Mouse (Mus musculus) midbrain, embryonic 10.5 days (tissue): ENCODE measurements around the gene Amz1. TPM values are rescaled to one million over a fixed set of nuclear protein-coding genes. Genes with fewer than 3 reads are reported as not detected.

ENCODE experiments used
- DNase-seq: peaks from one replicate; pipeline ENCODE4 v3.0.0-alpha.2; 2017; ENCODE audit warnings: low spot score
- H3K27ac ChIP-seq: fragments of 300-500 bp; sonication (generic); replicated peaks from 2 replicates; pipeline ENCODE4 v1.5.1; 2016; ENCODE audit warnings: mild to moderate bottlenecking
- H3K27me3 ChIP-seq: fragments of 300-500 bp; sonication (generic); 2 replicates; pipeline ENCODE4 v1.6.1; 2016; ENCODE audit warnings: low read depth, mild to moderate bottlenecking; ENCODE audit not compliant: poor library complexity, severe bottlenecking
- H3K36me3 ChIP-seq: fragments of 300-500 bp; sonication (generic); 2 replicates; pipeline ENCODE4 v1.6.1; 2016; ENCODE audit warnings: mild to moderate bottlenecking, moderate library complexity
- H3K4me1 ChIP-seq: fragments of 300-500 bp; sonication (generic); 2 replicates; pipeline ENCODE4 v1.6.1; 2016
- H3K4me3 ChIP-seq: fragments of 300-500 bp; sonication (generic); 2 replicates; pipeline ENCODE4 v1.5.1; 2016; ENCODE audit warnings: mild to moderate bottlenecking, moderate library complexity
- H3K9me3 ChIP-seq: fragments of 300-500 bp; sonication (generic); replicated peaks from 2 replicates; pipeline ENCODE4 v1.6.1; 2016; ENCODE audit warnings: mild to moderate bottlenecking
- WGBS: fragments of 180-500 bp; shearing (Covaris S2); methylation state at CpG from one replicate; pipeline ENCODE4 v1.1.7; 2016; 5-methylcytosine and 5-hydroxymethylcytosine counted together
- polyA plus RNA-seq: library from polyadenylated mRNA; unstranded; fragments of >200 nt; fragmentation: Nextera tagmentation; extraction: Ambion mirVana; gene quantifications from 2 replicates; pipeline ENCODE4 v1.2.1, GENCODE M21; 2016

The Amz1 gene
- polyA plus RNA-seq, 1 experiment from 2014 or later = 0.78 TPM

DNA sequence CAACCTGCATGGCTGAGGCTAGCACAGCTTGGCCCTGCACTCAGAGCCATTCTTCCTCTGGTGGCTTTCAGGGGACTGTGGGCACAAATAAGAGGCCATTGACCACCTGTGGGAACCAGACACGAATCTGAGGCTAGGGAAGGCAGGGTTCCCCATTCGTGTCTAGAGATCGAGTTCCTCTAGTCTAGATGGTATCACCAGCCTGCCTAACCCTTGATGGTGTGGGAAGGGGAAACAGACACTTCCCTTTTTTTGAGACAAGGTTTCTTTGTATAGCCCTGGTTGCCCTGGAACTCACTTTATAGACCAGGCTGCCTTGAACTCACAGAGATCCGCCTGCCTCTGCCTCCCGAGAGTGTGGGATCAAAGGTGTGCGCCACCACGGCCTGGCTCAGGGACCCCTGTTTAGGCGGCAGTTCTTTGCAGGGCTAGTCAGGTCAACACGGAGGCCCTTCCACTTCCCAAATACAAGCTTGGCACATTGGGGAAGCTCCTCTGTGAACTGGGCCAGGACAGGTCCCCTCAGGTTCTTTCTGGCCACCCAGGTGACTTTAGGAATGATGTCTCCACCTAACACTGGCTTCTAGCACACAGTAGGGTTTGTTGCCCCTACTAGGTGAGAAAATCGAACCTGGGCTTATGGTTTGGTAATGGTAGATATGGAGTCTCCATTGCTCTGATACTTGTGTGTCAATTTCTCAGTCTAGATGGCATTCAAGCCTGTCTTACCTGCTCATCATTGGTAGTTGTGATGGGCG lies 7.3 kb downstream of the Amz1 start:
- Histone ChIP-seq H3K27ac (no peak overlapping the region), H3K9me3 (peaks cover 1% of the 10 kb centered on the region; the same call in 1 of the 2 replicates), H3K4me3 (no peak overlapping the region), H3K27me3 (peaks cover 23% of the 10 kb centered on the region), H3K4me1 (peaks cover 12% of the 10 kb centered on the region), H3K36me3 (no peaks in the 10 kb centered on the region)
- no peak for DNase-seq
- 90% methylated on average over 11 of the region's 11 CpGs for WGBS

- no peak for DNase-seq
- Histone ChIP-seq H3K4me1 (peaks cover 13% of the 10 kb centered on the region), H3K27ac (no peak overlapping the region), H3K27me3 (peaks cover 33% of the 10 kb centered on the region), H3K4me3 (no peak overlapping the region), H3K9me3 (peaks cover 5% of the 10 kb centered on the region; the same call in 1 of the 2 replicates), H3K36me3 (no peaks in the 10 kb centered on the region)
- 69% methylated on average over 4 of the region's 4 CpGs for WGBS
Measured at GRCm38 (mm10) chr5:140732195-140732594, 8.3 kb downstream of the Amz1 start.

GRCm38 (mm10) chr5:140733336-140733735 lies 9.4 kb downstream of the Amz1 start:
- Histone ChIP-seq H3K27ac (no peak overlapping the region), H3K36me3 (no peaks in the 10 kb centered on the region), H3K9me3 (peaks cover 5% of the 10 kb centered on the region; the same call in 1 of the 2 replicates), H3K4me1 (peaks cover 13% of the 10 kb centered on the region), H3K4me3 (no peak overlapping the region), H3K27me3 (peaks cover 38% of the 10 kb centered on the region)
- no peak for DNase-seq
- 84% methylated on average over 3 of the region's 3 CpGs for WGBS

DNA sequence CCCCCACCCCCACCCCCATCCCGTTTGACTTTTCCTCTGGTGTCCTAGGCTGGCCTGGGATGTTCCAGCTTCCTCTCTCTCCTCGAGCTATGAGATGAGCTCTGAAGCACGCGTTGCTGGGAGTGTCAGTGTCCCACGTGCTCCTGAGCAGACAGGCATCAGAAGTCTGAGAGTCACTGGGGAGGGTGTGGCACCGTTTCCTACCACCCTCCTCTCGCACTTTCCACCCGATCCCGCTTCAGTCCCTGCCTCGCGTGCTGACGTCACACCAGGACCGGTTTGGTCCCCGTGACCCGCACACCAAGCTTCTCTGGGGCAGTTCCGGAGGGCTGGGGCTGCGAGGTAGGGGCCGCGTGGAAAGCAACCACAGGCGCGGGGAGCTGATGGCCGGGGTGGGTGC lies 11.4 kb downstream of the Amz1 start:
- peak; percentile 40 for DNase-seq
- Histone ChIP-seq H3K4me3 (peak overlapping the region; percentile 50), H3K27me3 (peaks cover 38% of the 10 kb centered on the region), H3K36me3 (no peaks in the 10 kb centered on the region), H3K9me3 (peaks cover 5% of the 10 kb centered on the region; the same call in 1 of the 2 replicates), H3K4me1 (peaks cover 13% of the 10 kb centered on the region), H3K27ac (0 out of 2 replicates have a peak overlapping the region, but pooled peaks have one; percentile 49)
- under 1% methylated on average over 22 of the region's 22 CpGs for WGBS

DNA sequence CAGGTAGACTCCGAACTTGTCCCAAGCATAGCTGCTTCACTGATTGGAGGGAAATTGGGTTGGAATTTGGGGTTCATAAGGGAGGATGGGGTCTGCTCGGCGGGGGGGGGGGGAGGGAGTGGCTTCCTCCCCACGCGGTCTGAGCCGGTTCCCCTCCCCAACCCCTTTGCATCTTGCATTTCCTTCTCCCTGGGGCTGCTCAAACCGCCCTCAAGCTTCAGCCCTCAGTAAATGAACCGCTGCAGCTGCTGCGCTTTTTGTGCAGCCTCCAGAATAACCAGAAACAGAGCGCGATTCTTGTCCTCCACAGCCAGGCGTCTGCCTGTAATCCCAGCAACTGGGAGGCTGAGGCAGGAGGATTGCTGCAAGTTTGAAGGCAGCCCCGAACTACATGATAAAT lies 12.2 kb downstream of the Amz1 start:
- DNase-seq = no peak
- H3K4me1 ChIP-seq = peaks cover 13% of the 10 kb centered on the region
- peaks cover 38% of the 10 kb centered on the region for H3K27me3 ChIP-seq
- H3K9me3 ChIP-seq = peaks cover 5% of the 10 kb centered on the region; the same call in 1 of the 2 replicates
- no peak overlapping the region for H3K4me3 ChIP-seq
- H3K36me3 ChIP-seq = no peaks in the 10 kb centered on the region
- H3K27ac ChIP-seq = no peak overlapping the region
- 23% methylated on average over 13 of the region's 13 CpGs for WGBS

DNA sequence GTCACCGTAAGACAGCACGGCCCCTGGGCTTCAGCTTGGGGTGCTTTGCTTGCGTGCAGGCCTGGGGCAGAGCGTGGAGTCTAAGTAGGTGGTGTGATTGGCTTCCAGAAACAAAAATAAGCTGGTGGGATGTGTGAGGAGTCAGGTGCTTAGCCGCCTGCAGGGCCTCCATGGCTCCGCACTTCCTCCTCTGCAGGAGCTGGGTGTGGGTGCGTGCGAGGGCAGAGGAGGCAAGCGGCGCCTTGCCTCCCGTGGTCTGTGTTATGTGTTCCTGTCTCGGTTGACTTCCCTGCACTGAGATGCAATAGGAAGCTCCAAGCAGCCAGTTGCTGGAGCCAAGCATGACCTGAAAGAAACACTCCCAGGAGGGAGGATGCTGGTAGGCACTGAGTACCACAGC lies 15.9 kb downstream of the Amz1 start:
- Histone ChIP-seq H3K36me3 (no peaks in the 10 kb centered on the region), H3K4me1 (peaks cover 13% of the 10 kb centered on the region), H3K27ac (no peak overlapping the region), H3K9me3 (peaks cover 5% of the 10 kb centered on the region; the same call in 1 of the 2 replicates), H3K4me3 (no peak overlapping the region), H3K27me3 (peaks cover 29% of the 10 kb centered on the region)
- DNase-seq = no peak
- 83% methylated on average over 12 of the region's 12 CpGs for WGBS

DNA sequence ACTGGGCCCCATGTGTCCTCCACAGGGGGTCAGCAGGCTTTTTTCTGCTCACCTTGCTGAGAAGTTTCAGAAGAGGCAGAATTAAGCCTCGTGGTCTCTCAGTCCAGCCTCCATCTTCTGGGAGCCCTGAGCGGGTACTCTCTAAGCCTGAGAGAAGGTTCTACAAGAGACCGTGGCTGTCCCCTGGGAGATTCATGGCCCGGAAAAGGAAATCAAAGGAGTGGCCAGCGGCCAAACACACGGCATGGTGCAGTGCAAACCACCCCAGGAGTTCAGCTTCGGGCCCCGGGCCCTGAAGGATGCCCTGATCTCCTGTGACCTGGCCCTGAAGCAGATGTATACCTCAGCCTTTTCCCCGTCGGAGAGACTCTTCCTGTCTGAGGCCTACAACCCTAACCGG lies 17.1 kb downstream of the Amz1 start:
- Histone ChIP-seq H3K27ac (no peak overlapping the region), H3K9me3 (peaks cover 5% of the 10 kb centered on the region; the same call in 1 of the 2 replicates), H3K36me3 (no peaks in the 10 kb centered on the region), H3K4me1 (peaks cover 2% of the 10 kb centered on the region), H3K4me3 (no peak overlapping the region), H3K27me3 (peaks cover 17% of the 10 kb centered on the region)
- DNase-seq = no peak
- 82% methylated on average over 11 of the region's 11 CpGs for WGBS

DNA sequence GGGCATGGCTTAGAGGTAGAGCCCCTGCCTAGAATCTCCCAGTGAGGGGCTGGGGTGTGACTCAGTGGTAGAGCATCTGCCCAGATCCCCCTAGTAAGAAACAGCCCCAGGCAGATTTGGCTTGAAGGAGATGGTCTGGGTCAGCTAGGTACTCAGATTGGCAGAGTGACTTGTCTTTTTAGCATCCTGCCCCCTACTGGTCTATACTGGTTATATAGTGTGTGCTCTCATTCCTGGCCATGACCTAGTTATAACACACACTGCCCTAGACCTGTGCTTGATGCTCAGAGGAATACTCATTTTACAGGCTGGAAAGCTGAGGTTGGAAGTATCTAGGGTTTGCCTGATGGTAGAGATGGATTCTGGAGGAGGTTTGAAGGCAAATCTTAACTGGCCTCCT lies 17.9 kb downstream of the Amz1 start:
- Histone ChIP-seq H3K27me3 (peaks cover 8% of the 10 kb centered on the region), H3K4me3 (no peak overlapping the region), H3K4me1 (no peaks in the 10 kb centered on the region), H3K27ac (no peak overlapping the region), H3K9me3 (no peaks in the 10 kb centered on the region), H3K36me3 (no peaks in the 10 kb centered on the region)
- DNase-seq = no peak

GRCm38 (mm10) chr5:140743706-140744131 lies 19.8 kb downstream of the Amz1 start:
- DNase-seq = peak; percentile 26
- no peaks in the 10 kb centered on the region for H3K36me3 ChIP-seq
- no peak overlapping the region for H3K27ac ChIP-seq
- no peak overlapping the region for H3K4me3 ChIP-seq
- no peaks in the 10 kb centered on the region for H3K9me3 ChIP-seq
- H3K4me1 ChIP-seq = peaks cover 6% of the 10 kb centered on the region
- no peaks in the 10 kb centered on the region for H3K27me3 ChIP-seq
- WGBS = 35% methylated on average over 12 of the region's 12 CpGs

DNA sequence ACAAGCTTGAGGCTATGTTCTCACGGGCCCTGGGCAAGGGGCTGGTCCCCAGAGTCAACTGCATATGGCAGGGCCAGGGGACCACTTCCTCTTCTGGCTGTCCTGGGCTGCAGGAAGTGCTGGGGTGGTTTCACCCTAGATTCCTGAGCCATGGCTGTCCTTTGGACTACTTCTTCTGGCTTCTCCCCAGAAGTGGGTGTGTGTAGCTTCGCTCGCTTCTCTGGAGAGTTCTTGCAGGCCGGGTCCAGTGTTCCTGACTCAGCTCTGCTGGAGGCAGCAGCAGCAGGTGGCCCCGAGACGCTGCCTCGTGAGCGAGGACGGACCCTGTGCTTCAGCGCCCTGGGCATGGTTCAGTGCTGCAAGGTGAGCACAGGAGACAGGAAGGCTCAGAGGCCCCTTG lies 24.5 kb downstream of the Amz1 start:
- no peaks in the 10 kb centered on the region for H3K27me3 ChIP-seq
- H3K27ac ChIP-seq = peak overlapping the region; percentile 88; the same call in 1 of the 2 replicates
- no peak overlapping the region for H3K4me3 ChIP-seq
- 0 out of 2 replicates have a peak, but pooled peaks cover 5% of the 10 kb centered on the region for H3K36me3 ChIP-seq
- WGBS = 89% methylated on average over 10 of the region's 10 CpGs
- peaks cover 15% of the 10 kb centered on the region for H3K4me1 ChIP-seq
- no peak for DNase-seq
- peaks cover 9% of the 10 kb centered on the region for H3K9me3 ChIP-seq

- H3K9me3 ChIP-seq = peaks cover 9% of the 10 kb centered on the region
- peak overlapping the region; percentile 88 for H3K27ac ChIP-seq
- WGBS = 17% methylated on average over 12 of the region's 12 CpGs
Measured at GRCm38 (mm10) chr5:140749062-140749875, 25.3 kb downstream of the Amz1 start.

GRCm38 (mm10) chr5:140750925-140751324 lies 27.0 kb downstream of the Amz1 start:
- H3K9me3 ChIP-seq = peaks cover 9% of the 10 kb centered on the region
- 0% methylated on average over 1 of the region's 2 CpGs for WGBS
- DNase-seq = no peak
- H3K27ac ChIP-seq = no peak overlapping the region
- H3K27me3 ChIP-seq = no peaks in the 10 kb centered on the region
- H3K36me3 ChIP-seq = peaks cover 5% of the 10 kb centered on the region; the same call in 1 of the 2 replicates
- no peak overlapping the region for H3K4me3 ChIP-seq
- peaks cover 15% of the 10 kb centered on the region for H3K4me1 ChIP-seq

More at GRCm38 (mm10) chr5:140749062-140749875, 25.3 kb downstream of the Amz1 start:
- peak overlapping the region; percentile 49 for H3K4me3 ChIP-seq
- H3K4me1 ChIP-seq = peaks cover 15% of the 10 kb centered on the region
- H3K27me3 ChIP-seq = no peaks in the 10 kb centered on the region
- H3K36me3 ChIP-seq = 0 out of 2 replicates have a peak, but pooled peaks cover 5% of the 10 kb centered on the region
- DNase-seq = peak; percentile 79
